Mouse (Mus musculus) heart, postnatal 0 days (tissue): ENCODE data around the gene Prkg2.

ENCODE experiments used
- CTCF ChIP-seq: IDR thresholded peaks from 2 replicates; pipeline ENCODE4 v1.5.1; 2016; ENCODE audit warnings: antibody characterized with exemption, control low read depth, low read depth
- EP300 ChIP-seq: IDR thresholded peaks from 2 replicates; pipeline ENCODE4 v1.6.1; 2016; ENCODE audit warnings: antibody characterized with exemption, low read depth

DNA sequence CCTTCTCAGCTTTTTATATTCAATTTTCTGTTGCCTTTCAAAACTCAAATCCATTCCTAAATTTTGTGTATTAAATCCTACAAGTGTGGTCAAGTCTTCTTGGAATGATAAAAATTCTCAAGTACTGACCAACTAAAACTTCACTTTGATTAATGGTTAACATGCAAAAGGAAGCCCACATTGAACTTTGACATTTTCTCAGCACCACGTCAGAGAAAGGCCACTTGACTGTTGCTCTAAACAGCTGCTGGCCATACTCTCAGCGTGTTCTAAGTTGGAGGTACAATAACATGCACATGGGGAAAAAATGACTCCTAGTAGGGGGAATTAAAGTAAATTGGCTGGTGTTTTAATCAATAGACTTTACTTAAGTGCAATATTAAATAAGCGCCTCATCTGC lies 155.1 kb downstream of the Prkg2 start:
- no peak for TF ChIP-seq CTCF
- no peak for TF ChIP-seq EP300
